Mouse (Mus musculus): Measurements from ENCODE around the gene Ddx39. TPM values are rescaled to one million over a fixed set of nuclear protein-coding genes. Genes with fewer than 3 reads are reported as not detected.

Gene Ddx39
- polyA plus RNA-seq (2014; fragmentation: Illumina TruSeq; extraction: RNeasy Lipid Tissue Mini Kit (QIAGEN cat#74804)) = 5.0 TPM

DNA sequence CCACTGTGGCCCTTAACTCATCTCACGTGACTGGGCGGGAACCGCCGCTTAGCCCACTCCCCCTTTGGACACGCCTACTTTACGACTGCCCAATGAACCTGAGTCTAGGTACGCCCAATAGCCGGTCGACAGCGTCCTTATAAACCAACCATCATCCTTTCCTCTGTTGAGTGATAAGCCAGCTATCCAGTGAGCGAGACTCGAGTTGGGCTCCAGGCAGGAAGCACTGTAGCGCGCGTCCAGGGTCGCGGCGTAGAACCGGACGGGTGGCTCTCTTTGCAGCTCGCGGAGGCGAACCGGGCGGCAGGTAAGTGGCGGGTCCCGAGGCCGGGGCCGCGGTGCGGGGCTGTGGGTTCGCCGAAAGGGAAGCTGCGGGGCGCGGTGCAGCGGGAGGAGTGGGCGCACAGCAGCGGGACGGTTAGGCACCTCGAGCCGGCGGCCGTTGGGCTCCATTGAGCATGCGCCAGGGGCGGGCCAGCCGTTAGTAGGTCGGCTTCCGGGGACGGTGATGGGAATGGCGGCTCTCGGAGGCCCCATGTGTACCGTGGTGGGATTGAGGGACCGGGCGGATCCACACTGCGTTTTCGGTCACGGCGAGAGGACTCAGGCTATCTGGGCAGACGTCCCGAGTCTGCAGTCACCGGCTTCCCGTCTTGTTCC, at the start of gene Ddx39:
Gene Ddx39 (plus strand): TSS at position 147 of the 660 bp plus-strand sequence.

DNA sequence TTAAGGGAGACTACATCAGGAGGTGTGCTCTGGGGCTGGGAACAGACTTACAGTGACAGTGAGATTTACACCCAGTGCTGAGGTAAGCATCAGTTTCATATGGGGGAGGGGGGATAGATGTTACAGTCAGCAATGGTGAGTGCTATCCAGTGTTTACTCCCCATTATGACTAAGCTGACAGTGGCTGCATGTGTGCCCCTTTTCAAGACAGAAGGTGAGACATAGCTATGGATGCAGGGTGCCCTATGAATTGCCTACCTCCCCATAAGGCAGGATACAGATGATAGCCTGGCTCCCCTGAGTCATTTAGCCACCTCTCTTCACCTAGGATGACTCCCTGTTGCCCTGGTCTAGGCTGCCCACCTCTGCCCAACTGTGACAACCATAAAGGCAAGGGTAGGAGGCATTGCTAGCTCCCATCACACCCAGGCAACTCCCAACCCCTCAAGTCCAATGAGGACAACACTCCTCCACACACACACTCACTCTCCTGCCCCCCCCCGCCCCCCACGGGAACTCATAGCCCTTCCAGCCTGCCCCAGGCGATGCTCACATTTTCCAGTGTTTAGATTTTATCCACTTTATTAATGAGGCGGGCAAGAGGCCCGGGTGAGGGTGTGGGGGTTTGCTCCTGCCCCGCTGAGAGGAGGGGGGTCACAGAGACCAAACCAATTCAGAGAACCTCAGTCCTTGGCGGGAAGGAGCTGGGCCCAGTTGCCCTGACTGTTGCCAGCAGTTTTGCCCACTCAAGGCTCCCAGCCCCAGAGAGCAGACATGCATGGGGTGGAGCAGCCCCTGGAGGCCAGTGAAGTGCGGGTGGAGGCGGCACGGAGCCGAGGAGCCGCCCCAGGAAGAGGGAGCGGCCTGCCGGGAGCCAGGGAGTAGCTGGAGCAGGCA, 48.8 kb upstream of the Ddx39 start, which contains the start of gene Ptger1:
Gene Ptger1 (plus strand): TSS at position 710 of the 897 bp plus-strand sequence.

DNA sequence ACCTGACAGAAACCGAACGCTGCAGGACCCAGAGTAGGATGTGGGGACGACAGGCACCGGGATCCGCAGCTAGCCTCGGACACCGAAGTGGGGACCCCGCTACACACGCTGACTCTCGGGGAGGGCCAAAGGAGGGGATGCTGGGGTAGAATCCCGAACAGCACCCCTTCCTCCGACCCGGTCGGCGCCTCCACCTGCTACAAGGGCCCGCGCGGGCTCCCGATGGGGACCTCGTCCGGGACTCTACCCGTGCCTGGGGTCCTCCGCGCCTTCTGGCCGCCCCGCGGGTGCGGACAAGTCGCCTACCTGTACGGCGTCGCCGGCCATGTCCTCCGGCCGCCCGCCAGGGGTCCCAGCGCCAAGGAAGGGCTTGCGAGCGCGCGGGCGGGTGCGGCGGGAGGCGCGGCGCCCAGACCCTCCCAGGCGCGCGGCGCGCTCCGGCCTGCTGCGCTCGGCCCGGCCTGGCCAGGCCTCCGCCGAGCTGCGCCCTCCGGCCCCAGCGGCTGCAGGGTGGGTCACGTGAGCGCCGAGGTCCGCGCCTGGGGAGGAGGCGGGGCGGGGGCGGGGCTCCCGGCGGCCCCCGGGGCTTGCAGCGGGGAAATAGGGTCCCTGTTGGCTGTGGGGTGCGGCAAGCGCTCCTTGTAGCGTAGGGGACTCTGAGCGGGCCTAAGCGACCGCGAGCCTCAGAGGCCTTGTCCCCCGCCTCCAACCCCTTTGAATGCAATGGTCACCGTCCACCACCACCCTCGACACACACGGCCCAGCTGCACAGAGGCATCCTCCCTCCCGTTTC, 16.1 kb upstream of the Ddx39 start, which contains the start of gene Pkn1:
Gene Pkn1 (minus strand): TSS at position 519 of the 793 bp plus-strand sequence.

DNA sequence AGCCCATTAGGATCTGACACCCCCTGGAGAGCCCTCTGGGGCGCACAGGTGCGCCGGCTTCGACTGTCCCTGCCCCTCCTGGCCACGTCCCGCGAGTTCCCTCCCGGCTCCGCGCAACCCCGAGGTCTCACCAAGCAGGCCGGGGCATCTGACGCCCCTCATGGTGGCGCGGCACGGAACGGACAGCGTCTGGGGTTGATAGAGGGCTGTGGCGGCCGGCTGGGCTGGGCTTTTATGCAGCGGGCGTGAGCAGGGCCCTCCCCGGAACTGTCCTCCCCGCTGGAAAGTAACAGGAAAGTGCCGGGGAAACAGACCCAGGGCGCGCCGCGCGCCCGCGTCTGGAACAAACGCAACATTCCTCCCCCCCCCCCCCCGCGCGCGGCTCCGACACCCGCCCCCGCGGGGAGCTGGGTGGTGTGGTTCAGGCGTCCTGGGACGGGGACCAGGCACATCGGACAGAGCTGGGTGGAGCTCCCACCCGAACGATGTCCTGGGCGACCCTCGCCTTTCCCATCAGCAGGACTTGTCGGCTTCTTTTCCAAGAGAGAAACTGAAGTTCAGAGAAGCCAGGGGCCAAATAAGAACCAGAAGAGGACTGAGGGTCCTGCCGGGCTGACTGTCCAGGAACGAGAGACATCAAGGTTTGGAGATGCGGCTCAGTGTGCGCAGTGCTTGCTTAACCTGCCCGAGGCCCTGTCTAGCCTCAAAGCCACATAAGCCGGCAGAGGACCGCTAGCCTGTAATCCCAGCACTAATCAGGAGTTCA, 26.2 kb downstream of the Ddx39 start, which contains the start of gene Adgre5:
Gene Adgre5 (minus strand): TSS at position 351 of the 766 bp plus-strand sequence.

Other genes starting within 250 kb of the Ddx39 start
- not detected for gene Olfr370, start 179.4 kb upstream of the Ddx39 start, polyA plus RNA-seq (2014; fragmentation: Illumina TruSeq; extraction: RNeasy Lipid Tissue Mini Kit (QIAGEN cat#74804))
- 0.11 TPM for gene Ndufb7, start 148.5 kb upstream of the Ddx39 start, polyA plus RNA-seq (2014; fragmentation: Illumina TruSeq; extraction: RNeasy Lipid Tissue Mini Kit (QIAGEN cat#74804))
- gene Tecr, start 107.2 kb upstream of the Ddx39 start, polyA plus RNA-seq (2014; fragmentation: Illumina TruSeq; extraction: RNeasy Lipid Tissue Mini Kit (QIAGEN cat#74804)) = 35.7 TPM
- 19.0 TPM for gene Dnajb1, start 107.0 kb upstream of the Ddx39 start, polyA plus RNA-seq (2014; fragmentation: Illumina TruSeq; extraction: RNeasy Lipid Tissue Mini Kit (QIAGEN cat#74804))
- gene Gipc1, start 62.5 kb upstream of the Ddx39 start, polyA plus RNA-seq (2014; fragmentation: Illumina TruSeq; extraction: RNeasy Lipid Tissue Mini Kit (QIAGEN cat#74804)) = not detected
- 0.60 TPM for gene Ptger1, start 48.5 kb upstream of the Ddx39 start, polyA plus RNA-seq (2014; fragmentation: Illumina TruSeq; extraction: RNeasy Lipid Tissue Mini Kit (QIAGEN cat#74804))
- gene Pkn1, start 16.0 kb upstream of the Ddx39 start, polyA plus RNA-seq (2014; fragmentation: Illumina TruSeq; extraction: RNeasy Lipid Tissue Mini Kit (QIAGEN cat#74804)) = 6.3 TPM
- 7.8 TPM for gene Adgre5, start 26.1 kb downstream of the Ddx39 start, polyA plus RNA-seq (2014; fragmentation: Illumina TruSeq; extraction: RNeasy Lipid Tissue Mini Kit (QIAGEN cat#74804))
- gene Adgrl1, start 184.9 kb downstream of the Ddx39 start, polyA plus RNA-seq (2014; fragmentation: Illumina TruSeq; extraction: RNeasy Lipid Tissue Mini Kit (QIAGEN cat#74804)) = 6.3 TPM
- not detected for gene Gm10644, start 240.0 kb downstream of the Ddx39 start, polyA plus RNA-seq (2014; fragmentation: Illumina TruSeq; extraction: RNeasy Lipid Tissue Mini Kit (QIAGEN cat#74804))
- 7.4 TPM for gene Asf1b, start 240.3 kb downstream of the Ddx39 start, polyA plus RNA-seq (2014; fragmentation: Illumina TruSeq; extraction: RNeasy Lipid Tissue Mini Kit (QIAGEN cat#74804))